Mouse (Mus musculus): ENCODE measurements around the gene Sbno2. TPM values are rescaled to one million over a fixed set of nuclear protein-coding genes. Genes with fewer than 3 reads are reported as not detected.
A peak's percentile ranks its signal among the peaks of the same experiment; 100 is the strongest.

Gene Sbno2
- polyA plus RNA-seq, 1 experiment from 2014 or later: 16.2 TPM

DNA sequence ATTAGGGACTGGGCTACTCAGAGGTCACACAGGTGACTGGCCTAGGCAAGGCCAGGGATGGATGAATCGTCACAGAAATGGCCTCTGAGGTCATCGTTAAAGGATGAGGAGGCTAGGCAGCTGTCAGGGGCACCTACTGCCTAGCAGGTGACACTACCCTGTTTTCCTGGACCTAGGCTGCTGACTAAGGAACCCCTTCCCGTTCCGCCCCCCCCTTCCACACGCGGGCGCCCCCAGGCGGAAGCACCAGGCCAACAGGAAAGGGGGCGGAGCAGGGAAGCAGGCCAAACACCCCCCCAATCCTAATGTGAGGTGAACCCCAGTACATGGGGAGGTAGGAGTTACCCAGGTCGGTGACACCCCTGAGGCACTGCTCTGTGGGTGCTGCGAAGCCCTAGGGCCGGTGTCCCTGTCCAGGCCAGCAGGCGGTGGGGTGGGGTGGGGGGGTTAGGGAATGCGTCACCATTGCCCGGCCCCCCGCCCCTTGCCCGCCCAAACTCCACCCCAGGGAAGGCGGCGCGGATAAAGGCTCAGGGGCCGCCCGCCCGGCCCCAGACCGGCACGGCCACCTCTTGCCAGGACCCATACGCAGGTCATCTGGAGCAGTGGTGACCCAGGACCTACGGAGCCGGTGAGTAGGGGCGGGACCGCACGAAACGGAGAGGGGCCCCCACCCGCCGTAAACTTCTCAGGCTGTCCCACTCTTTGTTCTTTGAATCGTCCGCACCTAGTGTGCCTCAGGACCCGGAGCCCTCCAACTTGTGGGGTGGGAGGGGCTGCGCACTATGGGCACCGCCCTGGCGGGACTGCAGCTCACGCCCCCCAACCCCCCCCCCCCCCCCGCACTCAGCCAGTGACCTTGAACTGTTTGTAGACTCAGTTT lies 42.6 kb upstream of the Sbno2 start, which contains the start of gene Midn:
Gene Midn (plus strand): TSS at position 554 of the 883 bp plus-strand sequence.
- H3K9ac ChIP-seq: peak within 1 kb of the TSS; percentile 82
- no peaks in the 10 kb centered on the region for H3K27me3 ChIP-seq
- ATAC-seq (replicated peaks; ENCODE audit: low FRiP score): peak; percentile 47
- WGBS: 1% methylated on average over 39 of the region's 42 CpGs
- H3K36me3 ChIP-seq: peaks cover 57% of the 10 kb centered on the region
- peaks cover 64% of the 10 kb centered on the region for H3K4me1 ChIP-seq
- H3K4me3 ChIP-seq (replicated peaks): peak within 1 kb of the TSS; percentile 89
- no peaks in the 10 kb centered on the region for H3K9me3 ChIP-seq (replicated peaks)
- peak within 1 kb of the TSS; percentile 77 for H3K4me2 ChIP-seq
- H3K27ac ChIP-seq: peak within 1 kb of the TSS; percentile 100

DNA sequence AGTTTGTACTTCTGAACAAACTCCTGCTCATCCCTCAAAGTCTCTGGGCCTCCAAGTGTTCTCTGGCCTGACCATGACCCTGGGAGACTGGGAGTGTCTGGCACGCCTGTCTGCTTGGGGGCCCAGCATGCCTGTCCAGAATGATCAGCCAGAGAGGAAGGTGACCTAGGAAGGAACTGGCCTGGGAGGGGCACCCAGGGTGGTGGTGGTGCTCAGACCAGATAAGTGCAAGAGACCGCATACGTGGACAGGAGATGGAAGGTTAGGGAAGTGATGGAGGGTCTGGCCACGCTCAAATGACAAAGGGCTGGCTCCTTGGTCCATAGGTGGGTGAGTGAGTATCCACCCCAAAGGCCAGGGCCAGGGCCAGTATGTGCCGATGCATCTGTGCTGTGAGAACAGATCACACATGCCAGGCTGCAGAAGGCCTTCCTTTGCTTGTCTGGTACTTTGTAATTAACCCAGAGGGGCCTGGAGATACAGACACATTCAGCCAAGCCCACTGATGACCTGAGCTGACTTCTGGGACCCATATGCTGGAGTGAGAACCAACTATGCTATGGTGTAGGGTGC lies 41.9 kb upstream of the Sbno2 start:
- no peaks in the 10 kb centered on the region for H3K27me3 ChIP-seq
- H3K4me2 ChIP-seq: peak overlapping the region; percentile 77
- H3K4me3 ChIP-seq (replicated peaks): peak overlapping the region; percentile 89
- no peak for ATAC-seq (replicated peaks; ENCODE audit: low FRiP score)
- H3K36me3 ChIP-seq: peaks cover 50% of the 10 kb centered on the region
- H3K4me1 ChIP-seq: peaks cover 62% of the 10 kb centered on the region
- 0 out of 2 replicates have a peak overlapping the region, but pooled peaks have one; percentile 82 for H3K9ac ChIP-seq
- peak overlapping the region; percentile 100 for H3K27ac ChIP-seq
- H3K9me3 ChIP-seq (replicated peaks): no peaks in the 10 kb centered on the region
- WGBS: 58% methylated on average over 5 of the region's 5 CpGs

GRCm38 (mm10) chr10:80146568-80147011 lies 41.2 kb upstream of the Sbno2 start:
- Histone ChIP-seq H3K9me3 (replicated peaks) (no peaks in the 10 kb centered on the region), H3K9ac (0 out of 2 replicates have a peak overlapping the region, but pooled peaks have one; percentile 33), H3K4me1 (peaks cover 59% of the 10 kb centered on the region), H3K4me3 (replicated peaks) (no peak overlapping the region; the same call in 1 of the 2 replicates), H3K4me2 (no peak overlapping the region), H3K27ac (peak overlapping the region; percentile 100), H3K27me3 (no peaks in the 10 kb centered on the region), H3K36me3 (peaks cover 44% of the 10 kb centered on the region)
- ATAC-seq (replicated peaks; ENCODE audit: low FRiP score): no peak
- WGBS: 69% methylated on average over 4 of the region's 4 CpGs

GRCm38 (mm10) chr10:80145896-80146295 lies 40.5 kb upstream of the Sbno2 start:
- Histone ChIP-seq H3K4me2 (0 out of 2 replicates have a peak overlapping the region, but pooled peaks have one; percentile 12), H3K4me3 (replicated peaks) (0 out of 2 replicates have a peak overlapping the region, but pooled peaks have one; percentile 4), H3K9me3 (replicated peaks) (no peaks in the 10 kb centered on the region), H3K9ac (peak overlapping the region; percentile 33; the same call in 1 of the 2 replicates), H3K4me1 (peaks cover 64% of the 10 kb centered on the region), H3K36me3 (peaks cover 38% of the 10 kb centered on the region), H3K27ac (peak overlapping the region; percentile 100), H3K27me3 (no peaks in the 10 kb centered on the region)
- ATAC-seq (replicated peaks; ENCODE audit: low FRiP score): no peak
- 85% methylated on average over 6 of the region's 6 CpGs for WGBS

DNA sequence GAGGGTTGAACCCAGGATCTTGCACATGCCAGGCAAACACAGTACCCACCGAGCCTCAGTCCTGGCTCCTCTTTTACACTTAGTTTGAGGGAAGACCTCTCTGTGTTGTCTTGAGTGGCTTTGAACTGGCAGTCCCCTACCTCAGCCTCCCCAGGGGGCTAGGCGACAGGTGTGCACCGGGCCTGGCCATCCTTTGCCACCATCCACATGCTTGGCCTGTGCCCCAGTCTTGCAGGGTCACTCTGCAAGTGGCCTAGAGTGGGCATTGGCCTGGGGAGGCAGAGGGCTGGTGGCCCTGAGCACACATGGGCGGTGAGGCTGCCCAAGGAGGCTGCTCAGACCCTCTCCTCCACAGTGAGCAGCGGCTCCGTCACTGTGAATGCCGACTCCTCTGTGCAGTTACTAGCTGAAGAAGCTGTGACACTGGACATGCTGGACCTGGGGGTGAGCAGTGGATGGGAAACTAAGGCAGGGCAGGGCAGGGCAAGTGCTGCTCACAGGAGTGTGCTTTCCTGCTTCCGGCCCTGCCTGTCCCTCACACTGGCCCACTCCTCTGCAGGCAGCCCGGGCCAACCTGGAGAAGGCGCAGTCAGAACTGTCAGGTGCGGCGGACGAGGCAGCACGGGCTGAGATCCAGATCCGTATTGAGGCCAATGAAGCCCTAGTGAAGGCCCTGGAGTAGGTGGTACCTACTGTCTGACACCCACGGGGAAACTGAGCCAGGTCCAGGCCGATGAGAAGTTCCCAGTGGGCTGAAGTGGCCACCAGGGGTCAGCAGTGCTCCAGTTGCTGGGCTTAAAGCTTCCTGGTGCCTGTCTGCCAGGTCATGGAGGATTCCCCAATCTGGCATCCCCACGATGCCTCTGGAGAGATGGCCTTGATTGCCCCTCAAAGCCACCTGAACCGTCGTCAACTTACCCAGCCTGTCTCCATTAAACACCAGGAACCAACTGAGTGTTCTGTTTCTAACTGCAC lies 39.8 kb upstream of the Sbno2 start:
- peaks cover 69% of the 10 kb centered on the region for H3K4me1 ChIP-seq
- 0 out of 2 replicates have a peak overlapping the region, but pooled peaks have one; percentile 4 for H3K4me3 ChIP-seq (replicated peaks)

GRCm38 (mm10) chr10:80144159-80144558 lies 38.8 kb upstream of the Sbno2 start:
- 96% methylated on average over 12 of the region's 12 CpGs for WGBS
- Histone ChIP-seq H3K4me1 (peaks cover 76% of the 10 kb centered on the region), H3K27me3 (no peaks in the 10 kb centered on the region), H3K9ac (no peak overlapping the region), H3K9me3 (replicated peaks) (no peaks in the 10 kb centered on the region), H3K27ac (no peak overlapping the region), H3K4me2 (no peak overlapping the region), H3K36me3 (peaks cover 38% of the 10 kb centered on the region), H3K4me3 (replicated peaks) (no peak overlapping the region)
- no peak for ATAC-seq (replicated peaks; ENCODE audit: low FRiP score)

More for the DNA sequence above, 39.8 kb upstream of the Sbno2 start:
- 76% methylated on average over 20 of the region's 20 CpGs for WGBS
- Histone ChIP-seq H3K9ac (peak overlapping the region; percentile 33; the same call in 1 of the 2 replicates), H3K4me2 (0 out of 2 replicates have a peak overlapping the region, but pooled peaks have one; percentile 12), H3K36me3 (peaks cover 38% of the 10 kb centered on the region), H3K27ac (peak overlapping the region; percentile 64), H3K9me3 (replicated peaks) (no peaks in the 10 kb centered on the region), H3K27me3 (no peaks in the 10 kb centered on the region)
- ATAC-seq (replicated peaks; ENCODE audit: low FRiP score): no peak

DNA sequence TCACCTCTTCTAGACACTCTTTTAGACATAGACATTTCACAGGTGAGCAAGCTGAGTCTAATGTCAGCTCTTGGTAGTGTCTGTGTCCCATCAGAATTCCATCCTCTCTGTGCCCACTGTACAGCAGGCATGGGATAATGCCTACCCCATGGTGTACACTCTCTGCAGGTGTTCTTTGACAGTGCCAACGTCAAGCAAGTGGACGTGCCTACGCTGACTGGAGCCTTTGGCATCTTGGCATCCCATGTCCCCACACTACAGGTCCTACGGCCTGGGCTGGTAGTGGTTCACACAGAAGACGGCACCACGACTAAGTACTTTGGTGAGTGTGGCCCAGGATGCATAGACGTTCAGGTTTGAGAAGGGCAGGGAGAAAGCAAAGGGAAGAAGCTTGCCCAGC lies 38.3 kb upstream of the Sbno2 start:
- H3K4me3 ChIP-seq (replicated peaks): peak overlapping the region; percentile 86
- no peak for ATAC-seq (replicated peaks; ENCODE audit: low FRiP score)
- peak overlapping the region; percentile 83; the same call in 1 of the 2 replicates for H3K4me2 ChIP-seq
- H3K4me1 ChIP-seq: peaks cover 81% of the 10 kb centered on the region
- 92% methylated on average over 7 of the region's 7 CpGs for WGBS
- H3K27ac ChIP-seq: no peak overlapping the region
- no peaks in the 10 kb centered on the region for H3K27me3 ChIP-seq
- H3K36me3 ChIP-seq: peaks cover 38% of the 10 kb centered on the region
- no peaks in the 10 kb centered on the region for H3K9me3 ChIP-seq (replicated peaks)
- no peak overlapping the region for H3K9ac ChIP-seq

GRCm38 (mm10) chr10:80142530-80142925 lies 37.2 kb upstream of the Sbno2 start:
- Histone ChIP-seq H3K36me3 (peaks cover 38% of the 10 kb centered on the region), H3K9me3 (replicated peaks) (no peaks in the 10 kb centered on the region), H3K27me3 (peaks cover 8% of the 10 kb centered on the region), H3K4me3 (replicated peaks) (peak overlapping the region; percentile 86), H3K4me1 (peaks cover 86% of the 10 kb centered on the region), H3K4me2 (peak overlapping the region; percentile 83), H3K9ac (peak overlapping the region; percentile 91), H3K27ac (peak overlapping the region; percentile 93)
- WGBS: under 1% methylated on average over 15 of the region's 15 CpGs
- ATAC-seq (replicated peaks; ENCODE audit: low FRiP score): no peak; the same call in 1 of the 2 replicates

GRCm38 (mm10) chr10:80141786-80142529 lies 36.6 kb upstream of the Sbno2 start:
- no peaks in the 10 kb centered on the region for H3K9me3 ChIP-seq (replicated peaks)
- peak overlapping the region; percentile 93 for H3K27ac ChIP-seq
- ATAC-seq (replicated peaks; ENCODE audit: low FRiP score): peak; percentile 86
- peak overlapping the region; percentile 83 for H3K4me2 ChIP-seq
- H3K27me3 ChIP-seq: peaks cover 13% of the 10 kb centered on the region
- peak overlapping the region; percentile 86 for H3K4me3 ChIP-seq (replicated peaks)
- peak overlapping the region; percentile 91 for H3K9ac ChIP-seq
- H3K4me1 ChIP-seq: peaks cover 86% of the 10 kb centered on the region
- H3K36me3 ChIP-seq: peaks cover 37% of the 10 kb centered on the region
- 1% methylated on average over 43 of the region's 43 CpGs for WGBS

GRCm38 (mm10) chr10:80141243-80141642 lies 35.9 kb upstream of the Sbno2 start:
- peak overlapping the region; percentile 93 for H3K27ac ChIP-seq
- peak; percentile 61 for ATAC-seq (replicated peaks; ENCODE audit: low FRiP score)
- H3K4me1 ChIP-seq: peaks cover 86% of the 10 kb centered on the region
- peak overlapping the region; percentile 86 for H3K4me3 ChIP-seq (replicated peaks)
- peak overlapping the region; percentile 83 for H3K4me2 ChIP-seq
- WGBS: under 1% methylated on average over 29 of the region's 29 CpGs
- H3K27me3 ChIP-seq: peaks cover 21% of the 10 kb centered on the region
- peaks cover 30% of the 10 kb centered on the region for H3K36me3 ChIP-seq
- H3K9me3 ChIP-seq (replicated peaks): no peaks in the 10 kb centered on the region
- H3K9ac ChIP-seq: peak overlapping the region; percentile 37

All from kidney, embryonic 15.5 days (tissue).